Mouse (Mus musculus) MEL (cell line): ENCODE measurements at regions not wholly inside any gene's neighbourhood (a gene's known extent, or its start where the extent isn't known, plus 50 kb on each side); places are given as distances from the start of the nearest gene placed in this dataset.

ENCODE experiments used
- DNase-seq: peaks from one replicate; pipeline ENCODE4 v3.0.0; 2011; ENCODE audit warnings: low read depth, low spot score
- H3K27ac ChIP-seq: 2 replicates; pipeline ENCODE4 v1.5.1; 2012; ENCODE audit warnings: low read depth, mild to moderate bottlenecking, control low read depth, low read length, moderate library complexity; ENCODE audit not compliant: control insufficient read depth
- H3K27me3 ChIP-seq, 2 experiments: fragments of 150-350 bp in 1 of 2; sonication (generic) in 1 of 2; 2 replicates each; pipeline ENCODE4 v1.6.1; 2012; ENCODE audit warnings: low read length in 2 of 2, mild to moderate bottlenecking in 2 of 2, improper control_type of control experiment in 1 of 2, moderate library complexity in 1 of 2; ENCODE audit not compliant: insufficient read depth in 2 of 2, control insufficient read depth in 1 of 2
- H3K36me3 ChIP-seq, 2 experiments: 2 replicates each; pipeline ENCODE4 v1.6.1; 2012 to 2014; ENCODE audit warnings: low read length in 2 of 2, improper control_type of control experiment in 1 of 2, inconsistent platforms in 1 of 2, mild to moderate bottlenecking in 1 of 2; ENCODE audit not compliant: insufficient read depth in 2 of 2, control insufficient read depth in 1 of 2
- H3K4me1 ChIP-seq, 2 experiments: fragments of 150-350 bp in 1 of 2; sonication (generic) in 1 of 2; 2 replicates each; pipeline ENCODE4 v1.6.1; 2012; ENCODE audit warnings: low read length in 2 of 2, improper control_type of control experiment in 1 of 2, mild to moderate bottlenecking in 1 of 2; ENCODE audit not compliant: insufficient read depth in 2 of 2, control insufficient read depth in 1 of 2
- H3K4me3 ChIP-seq, 2 experiments: fragments of 150-350 bp in 1 of 2; sonication (generic) in 1 of 2; 2 replicates each; pipeline ENCODE4 v1.5.1; 2012; ENCODE audit warnings: low read depth in 2 of 2, low read length in 2 of 2, mild to moderate bottlenecking in 2 of 2, moderate library complexity in 2 of 2, control low read depth in 1 of 2, improper control_type of control experiment in 1 of 2; ENCODE audit not compliant: control insufficient read depth in 1 of 2, insufficient read depth in 1 of 2
- H3K79me2 ChIP-seq: 2 replicates; pipeline ENCODE4 v1.6.1; 2012; ENCODE audit warnings: mild to moderate bottlenecking, low read length, moderate library complexity; ENCODE audit not compliant: control insufficient read depth, poor library complexity, insufficient read depth
- H3K9ac ChIP-seq: 2 replicates; pipeline ENCODE4 v1.6.1; 2012; ENCODE audit warnings: low read depth, mild to moderate bottlenecking, control low read depth, low read length, moderate library complexity; ENCODE audit not compliant: control insufficient read depth, poor library complexity, severe bottlenecking
- H3K9me3 ChIP-seq: fragments of 150-350 bp; sonication (generic); replicated peaks from 2 replicates; pipeline ENCODE4 v1.6.1; 2012; ENCODE audit warnings: mild to moderate bottlenecking, low read length, improper control_type of control experiment, moderate library complexity; ENCODE audit not compliant: insufficient read depth
- CHD2 ChIP-seq: IDR thresholded peaks from 2 replicates; pipeline ENCODE4 v1.6.1; 2011; ENCODE audit warnings: low read length, improper control_type of control experiment
- CTCF ChIP-seq, 3 experiments: IDR thresholded peaks in 2 of 3; conservative IDR thresholded peaks in 1 of 3; 2 replicates each; pipeline ENCODE4 v1.5.1; 2011 to 2012; ENCODE audit warnings: low read length in 3 of 3, low read depth in 2 of 3, mild to moderate bottlenecking in 2 of 3, improper control_type of control experiment in 1 of 3, inconsistent platforms in 1 of 3, mixed read lengths in 1 of 3, moderate library complexity in 1 of 3; ENCODE audit not compliant: control insufficient read depth in 1 of 3, insufficient read depth in 1 of 3, poor library complexity in 1 of 3, severe bottlenecking in 1 of 3
- E2F4 ChIP-seq: IDR thresholded peaks from 2 replicates; pipeline ENCODE4 v1.6.1; 2011; ENCODE audit warnings: low read depth, low read length, improper control_type of control experiment, borderline replicate concordance
- ELF1 ChIP-seq: IDR thresholded peaks from 2 replicates; pipeline ENCODE4 v1.6.1; 2014; ENCODE audit warnings: low read depth, mild to moderate bottlenecking, inconsistent platforms, low read length, improper control_type of control experiment, moderate library complexity
- EP300 ChIP-seq, 2 experiments: IDR thresholded peaks; 2 replicates each; pipeline ENCODE4 v1.6.1; 2011; ENCODE audit warnings: improper control_type of control experiment in 2 of 2, low read length in 2 of 2, low read depth in 1 of 2, mild to moderate bottlenecking in 1 of 2
- ETS1 ChIP-seq: IDR thresholded peaks from 2 replicates; pipeline ENCODE4 v1.6.1; 2012; ENCODE audit warnings: low read depth, mild to moderate bottlenecking, inconsistent platforms, low read length, improper control_type of control experiment, moderate library complexity
- JUND ChIP-seq: IDR thresholded peaks from 2 replicates; pipeline ENCODE4 v1.6.1; 2011; ENCODE audit warnings: low read depth, mild to moderate bottlenecking, improper control_type of control experiment, low read length
- MAX ChIP-seq: IDR thresholded peaks from 2 replicates; pipeline ENCODE4 v1.6.1; 2011; ENCODE audit warnings: low read length, improper control_type of control experiment
- MAZ ChIP-seq: IDR thresholded peaks from 2 replicates; pipeline ENCODE4 v1.6.1; 2012; ENCODE audit warnings: low read depth, mild to moderate bottlenecking, inconsistent platforms, low read length, improper control_type of control experiment
- MEF2A ChIP-seq: IDR thresholded peaks from 2 replicates; pipeline ENCODE4 v1.6.1; 2014; ENCODE audit warnings: low read depth, mild to moderate bottlenecking, inconsistent platforms, low read length, improper control_type of control experiment; ENCODE audit not compliant: poor library complexity, insufficient replicate concordance, severe bottlenecking; ENCODE audit errors: extremely low read depth
- MXI1 ChIP-seq: IDR thresholded peaks from 2 replicates; pipeline ENCODE4 v1.6.1; 2011; ENCODE audit warnings: mild to moderate bottlenecking, low read depth, low read length, improper control_type of control experiment
- MYB ChIP-seq: IDR thresholded peaks from 2 replicates; pipeline ENCODE4 v1.6.1; 2011; ENCODE audit warnings: mild to moderate bottlenecking, low read depth, low read length, improper control_type of control experiment
- MYC ChIP-seq: IDR thresholded peaks from 2 replicates; pipeline ENCODE4 v1.6.1; 2011; ENCODE audit warnings: low read depth, mild to moderate bottlenecking, low read length, improper control_type of control experiment, moderate library complexity
- NELFE ChIP-seq: IDR thresholded peaks from 2 replicates; pipeline ENCODE4 v1.6.1; 2011; ENCODE audit warnings: low read depth, low read length, improper control_type of control experiment
- POLR2A ChIP-seq, 2 experiments: IDR thresholded peaks; 2 replicates each; pipeline ENCODE4 v1.6.1; 2011 to 2012; ENCODE audit warnings: low read length in 2 of 2, mild to moderate bottlenecking in 2 of 2, control low read depth in 1 of 2, improper control_type of control experiment in 1 of 2, low read depth in 1 of 2, moderate library complexity in 1 of 2; ENCODE audit not compliant: control insufficient read depth in 1 of 2, insufficient read depth in 1 of 2, poor library complexity in 1 of 2
- POLR2AphosphoS5 ChIP-seq: IDR thresholded peaks from 2 replicates; pipeline ENCODE4 v1.6.1; 2012; ENCODE audit warnings: low read depth, borderline replicate concordance, mild to moderate bottlenecking, inconsistent platforms, low read length, moderate library complexity, mixed read lengths
- RAD21 ChIP-seq: IDR thresholded peaks from 2 replicates; pipeline ENCODE4 v1.6.1; 2011; ENCODE audit warnings: mild to moderate bottlenecking, low read depth, low read length, improper control_type of control experiment
- SMC3 ChIP-seq: IDR thresholded peaks from 2 replicates; pipeline ENCODE4 v1.6.1; 2011; ENCODE audit warnings: low read depth, low read length, improper control_type of control experiment
- TAL1 ChIP-seq: IDR thresholded peaks from 2 replicates; pipeline ENCODE4 v1.6.1; 2012; ENCODE audit warnings: mild to moderate bottlenecking, inconsistent platforms, low read length, moderate library complexity, mixed read lengths
- USF2 ChIP-seq, 2 experiments: IDR thresholded peaks; 2 replicates each; pipeline ENCODE4 v1.6.1; 2011 to 2012; ENCODE audit warnings: improper control_type of control experiment in 2 of 2, low read length in 2 of 2, borderline replicate concordance in 1 of 2, inconsistent platforms in 1 of 2, low read depth in 1 of 2, mild to moderate bottlenecking in 1 of 2; ENCODE audit not compliant: insufficient read depth in 1 of 2
- ZC3H11A ChIP-seq: IDR thresholded peaks from 2 replicates; pipeline ENCODE4 v1.6.1; 2012; ENCODE audit warnings: low read depth, mild to moderate bottlenecking, inconsistent platforms, low read length, improper control_type of control experiment

DNA sequence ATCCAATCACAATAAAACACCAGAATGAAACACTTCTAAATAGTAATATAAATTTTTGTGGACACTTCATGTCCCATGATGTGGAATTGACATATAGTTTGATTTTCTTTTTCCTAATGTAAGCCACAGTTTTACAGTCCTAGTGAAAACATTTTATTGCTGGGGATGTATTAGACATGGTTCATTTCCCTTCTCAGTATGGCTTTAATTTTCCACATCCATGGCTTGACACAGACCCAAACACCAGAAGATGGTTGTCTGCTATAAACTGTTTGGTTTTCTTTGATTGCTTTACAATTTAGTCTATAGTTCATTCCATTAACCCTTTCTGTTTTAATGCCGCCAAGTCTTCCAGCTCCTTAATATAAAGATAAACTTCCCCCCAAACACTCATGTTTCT is 146.5 kb upstream of the Tfap2d start:
- Histone ChIP-seq H3K27me3 (no peaks in the 10 kb centered on the region), H3K36me3 (no peaks in the 10 kb centered on the region), H3K9me3 (no peaks in the 10 kb centered on the region), H3K9ac (no peak overlapping the region), H3K4me1 (no peaks in the 10 kb centered on the region), H3K4me3 (no peak overlapping the region), H3K79me2 (no peaks in the 10 kb centered on the region), H3K27ac (no peak overlapping the region)
- TF ChIP-seq MYC (no peak), JUND (no peak), MEF2A (no peak), MXI1 (no peak), ETS1 (no peak)
- DNase-seq = no peak

DNA sequence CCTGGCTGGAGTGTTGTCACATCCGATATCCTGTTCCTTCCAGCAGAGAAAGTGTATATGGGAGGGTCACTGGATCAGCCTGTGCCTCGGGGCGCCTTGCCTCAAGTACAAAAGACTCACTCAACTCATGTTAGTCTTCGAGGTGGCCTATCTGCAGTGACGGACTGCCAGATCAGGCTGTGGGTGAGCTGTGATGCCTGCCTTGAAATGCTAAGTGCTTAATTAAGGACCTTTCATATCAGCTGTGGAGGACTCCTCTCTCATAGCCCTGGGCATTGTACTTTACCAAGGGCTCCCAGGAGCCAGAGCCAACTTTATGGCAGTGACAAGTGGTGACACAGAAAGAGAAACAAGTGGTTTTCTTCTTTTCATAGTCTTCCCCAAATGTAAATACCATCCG is 145.8 kb upstream of the Tfap2d start:
- Histone ChIP-seq H3K27ac (no peak overlapping the region), H3K36me3 (no peaks in the 10 kb centered on the region), H3K9me3 (no peaks in the 10 kb centered on the region), H3K9ac (no peak overlapping the region), H3K27me3 (no peaks in the 10 kb centered on the region), H3K4me1 (no peaks in the 10 kb centered on the region), H3K4me3 (no peak overlapping the region), H3K79me2 (no peaks in the 10 kb centered on the region)
- no peak for TF ChIP-seq MYB
- no peak for DNase-seq

DNA sequence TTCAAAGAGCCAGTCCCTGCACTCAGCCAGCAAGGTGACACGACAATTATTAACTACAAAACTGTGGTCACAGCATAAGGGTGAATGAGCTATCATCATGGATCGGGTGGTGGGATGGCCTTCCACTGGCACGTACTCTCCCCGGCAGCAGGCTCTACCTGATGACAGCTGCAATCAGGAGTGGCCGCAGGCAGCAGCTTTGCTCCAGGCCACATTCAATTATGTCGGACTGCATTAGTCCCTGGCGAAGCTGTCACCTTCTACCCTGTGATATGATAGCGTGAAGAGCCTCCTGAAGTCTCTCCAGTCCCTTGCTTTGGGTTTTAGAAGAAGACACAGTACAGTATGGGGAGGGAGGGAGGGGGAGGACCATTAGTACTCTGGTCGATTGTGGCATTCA is 141.4 kb upstream of the Tfap2d start:
- Histone ChIP-seq H3K79me2 (no peaks in the 10 kb centered on the region), H3K27me3 (no peaks in the 10 kb centered on the region), H3K36me3 (no peaks in the 10 kb centered on the region), H3K9ac (no peak overlapping the region), H3K27ac (no peak overlapping the region), H3K9me3 (no peaks in the 10 kb centered on the region), H3K4me3 (no peak overlapping the region), H3K4me1 (no peaks in the 10 kb centered on the region)
- TF ChIP-seq MYB (no peak), NELFE (no peak), MAZ (no peak), ELF1 (no peak), MXI1 (no peak), POLR2AphosphoS5 (no peak), SMC3 (no peak), JUND (no peak), ETS1 (no peak), USF2 (IDR thresholded peaks at IDR 0.05; ENCODE audit: borderline replicate concordance in 1 of 2, insufficient read depth in 1 of 2, low read depth in 1 of 2, low read length in 2 of 2) (no peak), EP300 (IDR thresholded peaks at IDR 0.05; ENCODE audit: low read depth in 1 of 2, low read length in 2 of 2) (no peak), E2F4 (no peak), ZC3H11A (no peak), MAX (no peak), POLR2A (IDR thresholded peaks at IDR 0.05; ENCODE audit: control insufficient read depth in 1 of 2, insufficient read depth in 1 of 2, low read depth in 1 of 2, low read length in 2 of 2, poor library complexity in 1 of 2) (no peak), TAL1 (no peak), CHD2 (no peak), RAD21 (no peak), CTCF (IDR thresholded peaks at IDR 0.05 in 2 of 3, conservative IDR thresholded peaks at IDR 0.05 in 1 of 3; ENCODE audit: control insufficient read depth in 1 of 3, insufficient read depth in 1 of 3, low read depth in 2 of 3, low read length in 3 of 3, poor library complexity in 1 of 3, severe bottlenecking in 1 of 3) (no peak)
- no peak for DNase-seq
